Mouse (Mus musculus) hindbrain, embryonic 12.5 days (tissue): Measurements from ENCODE around the gene Tsnaxip1. TPM values are rescaled to one million over a fixed set of nuclear protein-coding genes. Genes with fewer than 3 reads are reported as not detected.

Experiments used
- ATAC-seq: fragments of 200-750 bp; cut with Nextera tagmentation; 2 replicates; pipeline ENCODE4 v1.8.0; 2017; ENCODE audit warnings: moderate TSS enrichment; ENCODE audit not compliant: low FRiP score
- H3K27ac ChIP-seq: fragments of 300-500 bp; sonication (generic); 2 replicates; pipeline ENCODE4 v1.5.1; 2016; ENCODE audit warnings: mild to moderate bottlenecking
- H3K27me3 ChIP-seq: fragments of 300-500 bp; sonication (generic); 2 replicates; pipeline ENCODE4 v1.6.1; 2016; ENCODE audit warnings: mild to moderate bottlenecking
- H3K36me3 ChIP-seq: fragments of 300-500 bp; sonication (generic); 2 replicates; pipeline ENCODE4 v1.6.1; 2016; ENCODE audit warnings: mild to moderate bottlenecking
- H3K4me1 ChIP-seq: fragments of 300-500 bp; sonication (generic); 2 replicates; pipeline ENCODE4 v1.6.1; 2016
- H3K4me2 ChIP-seq: fragments of 300-500 bp; sonication (generic); replicated peaks from 2 replicates; pipeline ENCODE4 v1.6.1; 2016; ENCODE audit warnings: mild to moderate bottlenecking
- H3K4me3 ChIP-seq: fragments of 300-500 bp; sonication (generic); 2 replicates; pipeline ENCODE4 v1.5.1; 2016; ENCODE audit warnings: mild to moderate bottlenecking
- H3K9ac ChIP-seq: fragments of 300-500 bp; sonication (generic); 2 replicates; pipeline ENCODE4 v1.6.1; 2016; ENCODE audit warnings: mild to moderate bottlenecking, moderate library complexity
- H3K9me3 ChIP-seq: fragments of 300-500 bp; sonication (generic); replicated peaks from 2 replicates; pipeline ENCODE4 v1.6.1; 2016; ENCODE audit warnings: mild to moderate bottlenecking
- WGBS: fragments of 180-500 bp; shearing (Covaris S2); methylation state at CpG from one replicate; pipeline ENCODE4 v1.1.7; 2016; 5-methylcytosine and 5-hydroxymethylcytosine counted together
- polyA plus RNA-seq: library from polyadenylated mRNA; unstranded; fragments of >200 nt; fragmentation: Nextera tagmentation; extraction: Ambion mirVana; gene quantifications from 2 replicates; pipeline ENCODE4 v1.2.1, GENCODE M21; 2016

Gene Tsnaxip1
- polyA plus RNA-seq, 1 experiment from 2014 or later = 0.84 TPM

DNA sequence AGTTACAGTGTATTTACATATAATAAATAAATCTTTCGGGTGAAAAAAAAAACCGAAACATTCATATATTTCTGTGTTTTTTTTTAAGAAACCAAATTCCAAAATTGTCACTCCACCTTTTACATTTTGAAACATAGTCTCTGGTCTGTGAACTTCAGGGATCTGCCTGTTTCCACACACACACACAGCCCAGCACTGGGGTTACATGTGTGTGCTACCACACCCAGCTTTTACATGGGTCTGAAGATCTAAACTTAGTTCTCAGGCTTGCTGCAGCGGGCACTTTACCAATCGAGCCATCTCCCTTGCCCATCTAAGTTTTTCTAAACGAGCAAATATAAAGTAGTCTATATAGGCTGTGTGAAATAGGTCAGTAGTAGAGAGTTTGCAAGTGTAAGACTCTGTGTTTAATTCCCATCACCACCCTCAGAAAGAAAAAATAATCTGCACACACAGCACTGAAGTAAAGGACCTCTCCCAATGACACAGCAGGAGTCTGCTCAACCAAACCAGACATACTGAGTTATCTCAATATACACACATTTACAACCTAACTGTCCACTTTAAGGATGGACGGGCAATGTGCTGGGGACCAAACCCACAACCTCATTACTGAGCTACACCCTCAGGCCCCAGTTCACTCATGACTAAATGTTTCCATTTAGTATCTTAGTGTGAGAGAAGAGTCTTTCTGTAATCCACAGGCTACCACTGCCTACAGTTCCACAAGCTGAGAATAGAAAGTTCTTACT, 26.2 kb upstream of the Tsnaxip1 start:
- H3K36me3 ChIP-seq = peaks cover 12% of the 10 kb centered on the region
- no peak overlapping the region for H3K27ac ChIP-seq
- no peaks in the 10 kb centered on the region for H3K9me3 ChIP-seq
- no peaks in the 10 kb centered on the region for H3K27me3 ChIP-seq
- 90% methylated on average over 6 of the region's 6 CpGs for WGBS
- ATAC-seq = no peak
- H3K4me3 ChIP-seq = no peak overlapping the region
- H3K4me2 ChIP-seq = no peak overlapping the region
- no peak overlapping the region for H3K9ac ChIP-seq
- no peaks in the 10 kb centered on the region for H3K4me1 ChIP-seq

DNA sequence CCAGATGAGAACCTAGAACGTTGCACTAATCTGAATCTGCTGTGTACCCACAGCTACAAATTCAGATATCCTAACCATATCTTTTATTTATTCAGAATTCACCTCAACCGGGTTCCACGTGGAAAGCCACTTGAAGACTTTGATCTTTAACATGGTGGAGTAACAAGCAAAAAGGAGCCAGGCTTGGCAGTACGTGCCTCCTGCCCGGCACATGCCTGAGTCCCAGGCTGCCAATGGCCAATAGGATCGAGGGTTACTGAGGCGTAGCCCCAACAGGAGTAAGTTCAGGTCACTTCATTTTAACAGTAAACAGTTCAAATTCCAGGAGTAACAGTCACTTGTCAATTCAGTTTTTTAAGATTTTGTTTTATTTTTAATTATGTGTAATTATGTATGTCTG, 22.7 kb upstream of the Tsnaxip1 start:
- Histone ChIP-seq H3K4me1 (no peaks in the 10 kb centered on the region), H3K4me3 (no peak overlapping the region), H3K36me3 (peaks cover 15% of the 10 kb centered on the region), H3K9ac (no peak overlapping the region), H3K9me3 (no peaks in the 10 kb centered on the region), H3K4me2 (no peak overlapping the region), H3K27me3 (no peaks in the 10 kb centered on the region), H3K27ac (no peak overlapping the region)
- 92% methylated on average over 7 of the region's 7 CpGs for WGBS
- no peak for ATAC-seq

DNA sequence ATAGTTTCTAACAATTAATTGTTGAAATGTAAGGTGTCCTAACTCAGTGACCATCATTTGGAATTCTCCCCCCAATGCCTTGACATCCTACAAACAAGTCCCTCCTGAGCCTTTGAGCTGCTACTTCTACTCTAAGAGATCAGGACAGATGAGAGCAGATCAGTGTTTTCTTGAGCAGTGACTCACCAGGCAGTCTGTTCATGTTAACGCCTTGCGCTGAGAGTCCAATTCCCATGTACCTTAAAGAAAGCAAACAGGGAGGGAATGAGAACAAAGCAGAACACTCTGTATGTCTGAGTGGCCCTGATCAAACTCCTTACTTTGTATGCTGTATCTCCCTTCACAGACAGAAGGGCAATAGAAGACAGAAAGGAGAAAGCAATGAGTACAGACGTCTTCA, 22.2 kb upstream of the Tsnaxip1 start:
- H3K27ac ChIP-seq = no peak overlapping the region
- 71% methylated on average over 3 of the region's 3 CpGs for WGBS
- no peaks in the 10 kb centered on the region for H3K4me1 ChIP-seq
- H3K27me3 ChIP-seq = no peaks in the 10 kb centered on the region
- peaks cover 15% of the 10 kb centered on the region for H3K36me3 ChIP-seq
- ATAC-seq = no peak
- no peak overlapping the region for H3K4me2 ChIP-seq
- H3K9me3 ChIP-seq = no peaks in the 10 kb centered on the region
- no peak overlapping the region for H3K4me3 ChIP-seq
- no peak overlapping the region for H3K9ac ChIP-seq

DNA sequence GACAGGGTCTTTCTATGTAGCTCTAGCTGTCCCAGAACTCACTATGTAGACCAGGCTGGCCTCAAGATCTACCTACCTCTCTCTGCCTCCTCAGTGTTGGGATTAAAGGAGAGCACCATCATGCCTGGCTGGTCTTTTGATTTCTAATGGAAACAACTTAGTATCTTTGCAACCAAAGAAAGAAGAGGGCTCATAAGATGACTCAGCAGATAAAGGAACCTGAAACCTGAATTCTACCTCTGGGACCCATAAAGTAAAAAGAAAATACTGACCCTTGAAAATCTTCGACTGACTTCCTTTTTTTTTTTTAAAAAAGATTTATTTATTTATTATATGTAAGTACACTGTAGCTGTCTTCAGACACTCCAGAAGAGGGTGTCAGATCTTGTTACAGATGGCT, 21.6 kb upstream of the Tsnaxip1 start:
- H3K9ac ChIP-seq = no peak overlapping the region
- no peak overlapping the region for H3K27ac ChIP-seq
- H3K36me3 ChIP-seq = peaks cover 15% of the 10 kb centered on the region
- WGBS = 85% methylated on average over 1 of the region's 1 CpGs
- H3K27me3 ChIP-seq = no peaks in the 10 kb centered on the region
- no peak for ATAC-seq
- no peaks in the 10 kb centered on the region for H3K9me3 ChIP-seq
- no peaks in the 10 kb centered on the region for H3K4me1 ChIP-seq
- H3K4me2 ChIP-seq = no peak overlapping the region
- no peak overlapping the region for H3K4me3 ChIP-seq

DNA sequence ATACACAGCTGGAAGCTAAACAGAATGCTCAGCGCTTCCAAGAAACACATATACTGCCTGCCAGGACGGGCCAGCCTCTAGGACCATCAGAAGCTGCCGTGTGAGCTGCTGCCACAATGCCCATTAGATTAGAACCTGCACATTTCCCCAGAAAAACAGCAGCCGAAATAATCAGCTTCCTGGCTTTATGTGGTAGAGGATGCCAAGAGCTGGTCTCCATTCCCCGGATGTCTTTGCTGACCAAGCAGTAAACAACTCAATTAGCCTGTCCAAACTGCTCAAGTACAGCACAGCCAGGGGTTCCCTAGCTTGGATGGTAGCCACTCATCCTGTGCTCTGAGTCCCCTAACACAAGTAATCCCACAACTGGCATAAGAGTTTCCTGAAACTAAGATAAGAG, 19.8 kb upstream of the Tsnaxip1 start:
- Histone ChIP-seq H3K27ac (no peak overlapping the region), H3K4me2 (no peak overlapping the region), H3K36me3 (peaks cover 30% of the 10 kb centered on the region), H3K4me1 (no peaks in the 10 kb centered on the region), H3K9me3 (no peaks in the 10 kb centered on the region), H3K9ac (no peak overlapping the region), H3K27me3 (no peaks in the 10 kb centered on the region), H3K4me3 (no peak overlapping the region)
- no peak for ATAC-seq
- WGBS = 90% methylated on average over 5 of the region's 5 CpGs

DNA sequence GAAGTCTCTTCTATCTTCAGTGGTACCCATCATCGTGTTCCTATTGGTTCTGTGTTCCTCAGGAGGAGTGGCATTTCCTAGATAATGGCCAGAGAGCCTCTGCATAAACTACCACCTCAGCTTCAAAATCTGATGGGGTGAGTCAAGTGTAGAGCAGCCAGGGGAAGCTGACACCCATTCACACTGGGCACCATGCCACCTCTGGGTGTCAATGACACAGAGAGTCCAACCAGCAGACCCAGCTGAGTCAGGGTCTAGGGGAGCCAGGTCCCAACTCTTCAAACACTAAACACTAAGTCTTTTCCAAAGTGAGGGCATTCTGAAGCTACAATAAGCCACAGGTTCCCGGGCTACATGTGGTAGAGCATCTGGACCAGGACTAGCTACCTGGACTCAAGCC, 19.1 kb upstream of the Tsnaxip1 start:
- Histone ChIP-seq H3K4me2 (no peak overlapping the region), H3K9me3 (no peaks in the 10 kb centered on the region), H3K36me3 (peaks cover 30% of the 10 kb centered on the region), H3K27me3 (no peaks in the 10 kb centered on the region), H3K4me3 (no peak overlapping the region), H3K4me1 (no peaks in the 10 kb centered on the region), H3K9ac (no peak overlapping the region), H3K27ac (no peak overlapping the region)
- 97% methylated on average over 2 of the region's 2 CpGs for WGBS
- ATAC-seq = no peak

DNA sequence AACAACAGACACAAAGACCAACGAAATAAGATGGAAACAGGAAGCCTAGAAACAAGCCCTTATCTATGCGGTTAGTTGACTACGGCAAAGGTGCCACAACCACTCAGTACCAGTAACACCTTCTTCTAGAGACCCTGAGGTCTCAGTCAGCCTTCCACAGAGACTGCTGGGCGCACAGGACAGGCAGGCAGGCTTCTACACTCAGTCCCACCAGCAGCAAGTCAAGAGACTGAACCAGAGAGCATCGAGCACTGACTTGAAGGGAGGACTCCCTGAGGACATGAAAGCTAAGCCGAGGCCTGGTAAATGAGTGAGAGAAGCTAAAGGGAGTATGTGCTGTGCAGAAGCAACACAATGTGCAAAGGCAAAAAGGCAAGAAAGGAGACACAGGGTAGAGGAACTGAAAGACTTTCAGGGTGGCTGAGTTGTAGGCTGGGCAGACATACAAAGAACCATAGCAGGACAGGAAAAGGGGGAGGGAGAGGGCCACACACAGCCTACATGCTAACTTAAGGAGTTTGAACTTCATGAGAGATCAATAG, 17.2 kb upstream of the Tsnaxip1 start:
- Histone ChIP-seq H3K4me2 (no peak overlapping the region), H3K9me3 (no peaks in the 10 kb centered on the region), H3K4me3 (no peak overlapping the region), H3K27ac (no peak overlapping the region), H3K9ac (no peak overlapping the region), H3K4me1 (no peaks in the 10 kb centered on the region), H3K36me3 (peaks cover 20% of the 10 kb centered on the region), H3K27me3 (no peaks in the 10 kb centered on the region)
- no peak for ATAC-seq
- 85% methylated on average over 6 of the region's 6 CpGs for WGBS

DNA sequence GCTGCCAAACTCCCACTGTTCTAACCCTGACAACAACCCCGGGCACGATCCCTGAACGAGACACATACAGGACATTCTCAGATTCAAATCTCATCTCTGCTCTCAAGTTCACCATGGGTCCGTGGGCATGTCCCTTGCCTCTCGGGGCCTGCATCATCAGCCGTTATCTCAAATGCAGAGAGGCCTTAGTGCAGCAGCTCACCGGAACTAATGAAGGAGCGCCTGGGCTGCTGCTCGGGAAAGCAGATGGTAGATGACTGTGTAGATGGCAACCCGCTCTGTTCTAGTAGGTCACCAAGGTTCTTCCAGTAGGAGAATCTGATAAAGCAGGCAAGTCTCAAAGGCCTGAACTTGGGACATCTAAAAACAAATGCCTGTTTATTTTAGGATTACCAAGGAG, 16.5 kb upstream of the Tsnaxip1 start:
- Histone ChIP-seq H3K4me1 (no peaks in the 10 kb centered on the region), H3K4me3 (no peak overlapping the region), H3K27ac (no peak overlapping the region), H3K36me3 (peaks cover 17% of the 10 kb centered on the region), H3K9ac (no peak overlapping the region), H3K4me2 (no peak overlapping the region), H3K27me3 (no peaks in the 10 kb centered on the region), H3K9me3 (no peaks in the 10 kb centered on the region)
- ATAC-seq = no peak
- WGBS = 86% methylated on average over 10 of the region's 10 CpGs

DNA sequence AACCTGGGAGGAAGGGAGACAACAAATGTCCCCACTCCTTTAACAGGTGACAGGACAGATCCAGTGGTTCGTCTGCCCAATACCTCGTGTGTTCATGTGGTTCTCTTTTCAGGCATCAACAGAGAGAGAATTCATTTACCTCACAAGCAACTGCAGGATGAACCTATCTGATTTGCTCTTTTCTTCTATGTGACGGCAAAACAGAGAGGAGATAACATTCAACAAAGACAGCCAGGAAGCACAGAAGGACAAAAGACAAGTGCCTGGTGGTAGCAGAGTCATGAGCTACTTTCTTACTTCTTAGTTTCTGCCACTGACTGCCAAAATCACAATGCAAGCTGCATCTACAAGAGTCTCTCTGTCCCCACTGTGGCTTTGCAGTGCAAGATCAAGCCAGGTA, 16.0 kb upstream of the Tsnaxip1 start:
- H3K27me3 ChIP-seq = no peaks in the 10 kb centered on the region
- no peak overlapping the region for H3K9ac ChIP-seq
- peaks cover 17% of the 10 kb centered on the region for H3K36me3 ChIP-seq
- H3K4me3 ChIP-seq = no peak overlapping the region
- no peak overlapping the region for H3K4me2 ChIP-seq
- H3K9me3 ChIP-seq = no peaks in the 10 kb centered on the region
- ATAC-seq = no peak
- 88% methylated on average over 3 of the region's 3 CpGs for WGBS
- H3K27ac ChIP-seq = no peak overlapping the region
- H3K4me1 ChIP-seq = no peaks in the 10 kb centered on the region

DNA sequence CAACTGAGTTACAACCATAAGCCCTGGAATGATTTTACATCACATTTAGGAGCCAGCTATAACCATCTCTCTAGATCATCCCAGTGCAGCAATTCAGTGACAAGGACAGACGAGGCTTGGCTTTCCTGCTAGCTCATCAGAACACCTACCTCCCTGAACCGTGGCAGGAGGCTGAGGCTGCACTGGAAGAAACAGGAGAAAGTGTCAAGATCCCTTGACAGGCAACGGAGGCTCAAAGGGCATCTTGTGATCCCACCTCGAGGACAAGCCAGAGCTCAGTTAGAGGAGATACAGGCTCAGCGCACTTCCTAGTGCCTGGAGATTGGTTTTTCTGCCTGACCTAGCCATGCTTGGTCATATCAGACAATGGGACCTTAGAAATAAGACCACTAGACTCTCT, 15.0 kb upstream of the Tsnaxip1 start:
- H3K4me2 ChIP-seq = no peak overlapping the region
- H3K27ac ChIP-seq = no peak overlapping the region
- H3K9me3 ChIP-seq = no peaks in the 10 kb centered on the region
- no peak overlapping the region for H3K9ac ChIP-seq
- no peaks in the 10 kb centered on the region for H3K27me3 ChIP-seq
- peaks cover 17% of the 10 kb centered on the region for H3K36me3 ChIP-seq
- ATAC-seq = no peak
- H3K4me1 ChIP-seq = no peaks in the 10 kb centered on the region
- 88% methylated on average over 5 of the region's 5 CpGs for WGBS
- H3K4me3 ChIP-seq = no peak overlapping the region

DNA sequence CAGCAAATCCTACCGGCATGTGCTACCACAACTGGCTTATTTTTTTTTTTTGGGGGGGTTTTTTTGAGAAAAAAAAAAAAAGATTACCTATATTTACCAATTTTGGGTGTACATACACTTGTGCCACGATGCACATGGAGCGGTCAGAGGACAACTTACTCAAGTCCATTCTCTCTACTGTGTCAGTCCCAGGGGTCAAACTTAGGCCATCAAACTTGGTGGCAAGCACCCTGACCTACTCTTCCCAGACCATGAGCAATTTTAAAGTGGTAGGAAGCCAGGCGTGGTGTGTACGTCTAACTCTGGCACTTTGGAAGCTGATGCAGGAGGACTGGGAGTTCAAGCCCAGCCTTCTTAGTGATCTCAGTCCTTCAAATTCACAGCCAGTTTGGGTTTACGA, 14.3 kb upstream of the Tsnaxip1 start:
- Histone ChIP-seq H3K4me1 (no peaks in the 10 kb centered on the region), H3K9ac (no peak overlapping the region), H3K36me3 (peaks cover 17% of the 10 kb centered on the region), H3K9me3 (no peaks in the 10 kb centered on the region), H3K4me2 (no peak overlapping the region), H3K27ac (no peak overlapping the region), H3K4me3 (no peak overlapping the region), H3K27me3 (no peaks in the 10 kb centered on the region)
- 98% methylated on average over 6 of the region's 6 CpGs for WGBS
- no peak for ATAC-seq

DNA sequence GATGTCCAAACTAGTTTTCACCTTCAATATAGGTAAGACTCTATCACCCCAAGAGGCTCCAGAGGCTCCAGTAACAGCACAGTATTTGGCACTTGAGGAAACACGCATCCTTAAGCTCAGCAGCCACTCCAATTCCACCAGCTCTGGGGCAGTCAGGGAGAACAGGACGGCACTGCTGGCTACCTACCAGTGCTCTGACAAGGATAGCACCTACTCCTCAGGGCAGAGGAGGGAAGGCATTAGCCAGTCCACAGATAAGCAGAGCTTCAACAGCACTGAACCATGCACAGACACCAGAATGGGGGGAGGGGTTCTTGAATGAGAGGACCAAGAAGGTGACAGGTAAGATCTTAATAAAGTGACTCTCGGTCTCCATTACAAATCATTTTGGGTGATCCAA, 7.9 kb upstream of the Tsnaxip1 start:
- Histone ChIP-seq H3K27ac (no peak overlapping the region), H3K4me1 (no peaks in the 10 kb centered on the region), H3K4me2 (no peak overlapping the region), H3K27me3 (no peaks in the 10 kb centered on the region), H3K36me3 (peaks cover 43% of the 10 kb centered on the region), H3K9me3 (no peaks in the 10 kb centered on the region), H3K9ac (no peak overlapping the region), H3K4me3 (no peak overlapping the region)
- WGBS = 95% methylated on average over 3 of the region's 3 CpGs
- no peak for ATAC-seq

DNA sequence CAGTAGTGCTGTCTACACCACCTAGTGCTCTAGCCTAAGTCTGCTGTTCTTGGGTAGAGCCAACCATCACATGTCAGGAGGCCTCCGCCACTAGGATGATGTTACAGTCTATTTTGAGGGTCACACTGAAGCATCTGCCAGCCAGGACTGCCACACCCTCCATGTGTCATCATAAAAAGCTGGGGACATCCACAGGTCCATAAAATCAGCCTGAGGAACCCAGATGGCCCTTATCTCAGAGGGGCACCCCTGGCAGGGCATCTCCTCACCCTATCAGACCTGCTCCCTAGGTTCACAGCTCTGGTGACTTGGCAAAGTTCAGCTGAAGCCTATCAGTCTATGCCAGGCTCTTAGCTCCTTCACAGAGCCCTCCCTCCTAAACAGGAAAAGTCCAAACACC, 6.6 kb upstream of the Tsnaxip1 start:
- Histone ChIP-seq H3K27ac (no peak overlapping the region), H3K9ac (no peak overlapping the region), H3K4me2 (no peak overlapping the region), H3K27me3 (no peaks in the 10 kb centered on the region), H3K4me3 (no peak overlapping the region), H3K9me3 (no peaks in the 10 kb centered on the region), H3K4me1 (peaks cover 7% of the 10 kb centered on the region), H3K36me3 (peaks cover 53% of the 10 kb centered on the region)
- no peak for ATAC-seq
- WGBS = 100% methylated on average over 1 of the region's 1 CpGs
